Mouse (Mus musculus) right cerebral cortex, postnatal 4 days (tissue): ENCODE results near the gene Ppp1r1b.

Experiments used
- DNase-seq: peaks from one replicate; pipeline ENCODE4 v3.0.0-alpha.2; 2022

The Ppp1r1b gene

DNA sequence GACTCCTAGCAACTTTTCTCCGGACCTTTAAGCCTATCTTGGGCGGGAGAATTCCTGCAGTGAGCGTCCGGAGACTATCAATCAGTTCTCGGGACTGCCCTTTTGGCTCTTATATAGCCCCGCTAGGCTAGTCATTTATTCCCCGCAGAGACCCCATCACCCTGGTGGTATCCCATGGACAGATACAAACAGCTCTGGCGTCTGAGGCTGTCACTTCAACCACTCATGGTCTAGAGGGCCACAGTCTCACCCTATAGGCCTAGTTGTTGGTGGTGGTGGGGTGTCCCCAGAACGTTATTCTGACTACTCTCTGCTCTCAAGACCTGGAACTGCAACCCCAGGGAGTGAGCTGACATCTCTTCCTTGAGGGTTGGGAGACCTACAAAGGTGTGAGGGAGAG is 1.1 kb downstream of the Ppp1r1b start:
- DNase-seq = no peak

- DNase-seq = no peak
Measured at GRCm38 (mm10) chr11:98352272-98352990, 4.2 kb downstream of the Ppp1r1b start.

DNA sequence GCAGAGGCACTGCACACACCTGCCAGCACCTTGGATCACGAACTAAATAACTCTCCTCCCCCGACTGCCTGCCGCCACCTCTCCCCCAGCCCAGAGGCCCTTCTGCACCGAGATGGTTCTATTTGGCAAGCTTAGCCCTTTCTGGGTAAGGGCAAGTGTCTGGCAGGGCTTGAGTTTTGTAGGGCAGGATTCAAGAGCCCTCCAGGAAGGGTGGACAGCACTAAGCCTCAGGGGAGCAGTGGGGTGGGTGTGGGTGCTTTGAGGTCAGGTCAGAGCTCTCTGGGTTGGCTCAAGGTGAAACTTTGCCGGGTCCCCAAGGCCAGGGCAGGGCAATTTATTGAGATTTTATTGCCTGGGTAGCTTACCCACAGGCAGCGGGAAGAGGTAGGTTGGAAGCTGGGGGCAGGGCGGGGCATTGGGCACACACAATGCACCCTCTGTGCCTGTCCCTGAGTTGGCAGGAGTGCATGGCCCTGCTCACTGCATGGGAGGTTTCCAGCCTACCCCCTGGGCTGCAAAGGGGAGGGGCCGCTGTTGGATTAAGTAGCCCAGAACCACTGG is 5.5 kb downstream of the Ppp1r1b start:
- DNase-seq = no peak

DNA sequence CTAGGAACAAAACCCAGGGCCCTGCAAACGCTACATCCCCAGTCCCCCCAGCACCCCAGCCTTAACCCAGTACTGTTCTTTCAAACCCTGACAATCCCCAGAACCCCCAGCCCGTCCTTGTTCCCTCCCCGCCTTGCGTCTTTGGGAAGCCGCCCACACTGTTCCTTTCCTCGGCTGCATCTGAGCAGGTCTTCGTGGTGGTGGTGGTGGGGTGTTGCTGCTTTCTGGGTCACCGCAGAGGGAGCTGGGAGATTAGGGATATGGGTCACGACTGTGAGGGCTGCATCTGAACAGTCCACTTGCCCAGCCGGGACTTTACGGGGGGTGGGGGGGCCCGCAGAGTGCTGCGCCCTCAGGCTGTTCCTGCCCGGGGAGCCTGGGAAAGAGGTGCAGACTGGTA is 6.2 kb downstream of the Ppp1r1b start:
- DNase-seq = no peak

DNA sequence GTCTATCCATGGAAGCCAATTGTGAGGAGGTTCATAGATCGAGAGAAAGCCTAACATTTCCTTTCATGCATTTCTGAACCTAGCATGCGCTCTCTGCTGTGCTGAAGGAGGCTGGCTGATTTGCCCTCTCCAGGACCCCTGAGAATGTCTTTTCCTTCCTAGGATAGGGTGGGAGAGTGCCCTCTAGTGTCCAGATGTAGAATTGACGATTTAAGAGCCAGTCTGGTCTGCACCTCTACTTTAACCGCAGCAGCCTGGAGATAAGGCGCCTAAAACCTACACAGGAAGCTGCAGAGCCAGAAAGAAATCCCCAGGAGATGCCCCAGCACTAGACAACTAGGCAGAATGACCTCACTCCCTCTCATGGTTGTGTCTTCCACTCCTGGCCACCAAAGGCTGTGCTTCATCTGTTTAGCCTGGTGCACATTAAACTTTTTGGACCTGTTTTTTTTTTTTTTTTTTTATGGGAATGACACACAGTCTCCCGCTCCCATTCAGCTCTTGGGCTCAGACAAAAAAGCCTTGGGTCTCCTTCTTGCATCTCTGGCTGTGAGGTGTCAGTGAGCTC is 7.6 kb downstream of the Ppp1r1b start:
- DNase-seq = no peak

DNA sequence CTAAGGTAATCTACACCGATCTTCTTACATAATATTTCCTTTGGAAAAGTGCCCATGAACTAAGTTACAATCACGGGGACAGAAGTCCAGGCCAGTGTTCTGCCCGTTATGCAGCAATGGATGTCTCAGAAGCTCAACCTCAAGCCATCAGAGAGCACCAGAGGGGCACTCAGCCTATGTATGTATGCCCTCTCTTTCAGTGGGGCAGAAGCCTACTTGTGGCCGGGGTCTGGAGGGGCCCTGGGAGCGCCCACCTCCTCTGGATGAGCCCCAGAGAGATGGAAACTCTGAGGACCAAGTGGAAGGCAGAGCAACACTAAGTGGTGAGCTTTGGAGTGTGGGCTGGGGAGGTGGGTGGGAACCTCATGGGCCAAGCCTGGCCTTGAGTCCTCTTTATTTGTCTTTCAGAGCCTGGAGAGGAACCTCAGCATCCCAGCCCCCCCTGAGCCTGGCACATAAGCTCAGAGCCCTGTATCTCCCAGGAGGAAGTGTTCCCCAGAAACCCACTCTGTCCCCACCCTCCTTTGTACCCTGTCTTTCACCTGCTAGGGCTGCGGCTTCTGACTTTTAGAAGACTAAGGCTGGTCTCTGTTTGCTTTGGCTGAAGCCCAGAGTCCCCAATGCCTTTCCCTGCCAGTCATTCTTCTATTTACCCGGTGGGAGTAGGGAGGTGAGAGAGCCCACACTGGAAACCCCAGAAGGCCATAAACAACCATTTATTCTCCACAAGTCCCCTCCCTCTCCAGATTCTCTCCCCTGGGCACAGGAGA is 8.6 kb downstream of the Ppp1r1b start:
- DNase-seq = no peak

DNA sequence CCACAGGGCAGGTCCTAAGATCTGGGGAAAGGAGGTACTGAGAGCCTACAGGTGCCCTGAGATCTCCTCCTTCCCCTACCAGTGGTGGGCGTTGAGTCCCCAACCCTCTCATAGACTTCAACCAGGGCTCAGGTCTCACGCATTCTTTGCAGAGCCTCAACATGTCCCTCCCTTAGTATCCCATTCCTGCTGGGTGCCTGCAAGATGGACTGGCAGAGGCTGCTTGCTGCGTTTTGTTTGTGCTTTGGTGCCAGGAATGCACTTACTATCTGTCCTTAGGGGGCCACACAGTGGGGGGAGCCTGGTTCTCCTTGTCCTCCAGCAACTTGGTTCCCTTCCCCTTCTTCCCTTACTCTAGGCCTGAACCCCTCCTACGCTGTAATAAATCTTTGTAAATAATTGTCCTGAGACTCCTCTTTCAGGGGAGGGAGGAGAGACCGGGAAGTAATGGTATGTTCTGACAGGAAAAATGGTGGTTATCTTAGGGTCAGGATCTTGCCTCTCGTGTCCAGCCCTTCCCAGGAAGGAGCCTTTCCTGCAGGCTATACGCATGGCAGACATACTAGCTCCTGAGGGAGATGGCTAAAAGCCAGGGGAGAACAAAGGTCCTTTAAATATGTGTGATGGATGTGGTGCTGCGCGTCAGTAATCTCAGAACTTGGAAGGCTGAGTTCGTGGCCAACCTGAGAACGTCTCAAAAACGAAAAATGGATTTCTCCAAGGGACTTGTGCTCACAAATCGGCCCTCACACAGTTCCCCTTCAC is 9.4 kb downstream of the Ppp1r1b start:
- DNase-seq = no peak

- DNase-seq = peak; percentile 87
Measured at GRCm38 (mm10) chr11:98358161-98359083, 10.2 kb downstream of the Ppp1r1b start, which contains the start of gene Stard3. Stard3 (plus strand) TSS chr11:98358368.

GRCm38 (mm10) chr11:98360866-98361521 is 12.8 kb downstream of the Ppp1r1b start:
- no peak for DNase-seq

DNA sequence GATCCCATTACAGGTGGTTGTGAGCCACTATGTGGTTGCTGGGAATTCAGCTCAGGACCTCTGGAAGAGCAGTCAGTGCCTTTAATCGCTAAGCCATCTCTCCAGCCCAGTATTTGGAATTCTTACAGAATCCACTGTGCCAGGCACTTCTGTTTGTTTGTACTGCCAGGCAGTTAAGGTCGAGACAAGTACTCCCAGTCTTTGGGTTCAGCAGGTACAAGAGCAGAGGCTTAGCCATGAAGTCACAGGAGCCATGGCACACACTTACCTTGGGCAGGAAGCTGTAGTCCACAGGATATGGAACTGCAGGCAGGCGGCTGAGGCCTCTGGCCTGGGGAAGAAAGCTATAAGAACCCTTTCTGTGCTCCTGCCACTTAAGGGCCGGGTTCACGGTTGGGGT is 15.6 kb downstream of the Ppp1r1b start:
- DNase-seq = no peak

GRCm38 (mm10) chr11:98364410-98364809 is 16.2 kb downstream of the Ppp1r1b start:
- no peak for DNase-seq

DNA sequence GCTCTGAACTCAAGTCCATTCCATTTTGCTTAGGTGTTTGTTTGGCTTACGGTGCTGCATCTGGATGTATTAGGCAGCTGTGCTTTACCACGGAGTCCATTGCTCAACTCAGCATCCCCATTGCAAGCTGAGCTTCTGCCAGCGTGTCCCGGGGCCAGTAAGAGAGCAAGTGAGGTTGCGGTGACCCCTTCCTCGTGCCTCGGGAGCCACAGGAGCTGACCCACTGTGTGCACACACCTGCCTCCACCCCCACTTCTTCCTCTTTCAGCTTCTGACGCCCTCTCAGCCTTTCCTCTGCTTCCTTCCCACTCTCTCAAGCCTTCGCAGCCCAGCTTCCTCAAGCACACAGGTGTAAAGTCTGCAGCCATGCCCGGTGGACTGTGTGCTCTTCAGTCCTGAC is 18.1 kb downstream of the Ppp1r1b start:
- DNase-seq = no peak

DNA sequence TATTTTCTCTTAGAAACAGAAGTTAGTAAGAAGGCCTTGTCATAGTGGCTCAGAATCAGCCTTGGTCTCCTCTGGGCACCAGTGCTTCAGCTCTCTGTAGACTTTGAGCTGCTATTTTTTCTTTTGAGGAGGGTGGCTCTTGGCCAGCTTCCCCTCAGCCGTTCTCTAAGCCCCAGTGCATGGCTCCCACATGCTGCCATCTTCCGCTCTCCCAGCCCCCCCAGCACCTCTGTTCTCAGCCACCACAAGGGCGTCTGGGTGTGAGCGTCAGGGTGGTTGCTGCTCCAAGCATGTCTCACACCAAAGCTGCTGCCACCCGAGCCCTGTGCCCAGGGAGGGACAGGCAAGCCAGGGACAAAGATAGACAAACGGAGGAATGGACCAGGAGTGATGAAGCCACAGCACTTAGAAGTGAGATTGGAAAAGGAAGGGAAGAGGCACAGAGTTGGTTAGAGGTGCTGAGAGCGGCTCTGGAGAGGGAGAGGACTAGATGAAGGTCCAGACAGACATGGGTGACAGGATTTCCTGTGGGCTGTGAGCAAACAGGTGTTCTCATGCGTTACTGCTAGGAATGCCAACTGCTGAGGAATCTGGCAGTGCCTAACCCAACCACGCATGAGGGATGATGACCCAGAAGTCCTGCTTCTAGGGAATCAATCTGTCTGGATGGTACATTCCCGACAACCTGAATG is 19.1 kb downstream of the Ppp1r1b start:
- DNase-seq = no peak

DNA sequence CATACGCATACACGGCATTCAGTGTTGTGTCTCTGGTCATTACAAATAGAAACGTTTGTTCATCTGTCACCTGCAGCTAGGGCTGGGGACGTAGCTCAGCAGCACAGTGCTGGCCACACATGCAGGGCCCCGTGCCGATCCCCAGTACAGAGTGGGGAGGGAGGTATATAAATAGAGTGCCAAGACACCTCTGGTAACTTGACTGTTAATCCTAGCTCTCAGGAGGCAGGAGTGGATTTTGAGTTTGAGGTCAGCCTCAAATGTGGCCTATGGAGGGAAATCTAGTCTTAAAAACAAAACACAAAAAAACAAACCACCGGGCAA is 19.6 kb downstream of the Ppp1r1b start:
- DNase-seq = no peak

- no peak for DNase-seq
Measured at GRCm38 (mm10) chr11:98369337-98369736, 21.1 kb downstream of the Ppp1r1b start.

- no peak for DNase-seq
Measured at GRCm38 (mm10) chr11:98370588-98370987, 22.4 kb downstream of the Ppp1r1b start.

- DNase-seq = peak; percentile 48
Measured at GRCm38 (mm10) chr11:98371556-98372240, 23.5 kb downstream of the Ppp1r1b start.

- peak; percentile 65 for DNase-seq
Measured at GRCm38 (mm10) chr11:98372406-98372805, 24.2 kb downstream of the Ppp1r1b start.

- no peak for DNase-seq
Measured at GRCm38 (mm10) chr11:98373244-98373643, 25.0 kb downstream of the Ppp1r1b start.

GRCm38 (mm10) chr11:98374266-98374665 is 26.1 kb downstream of the Ppp1r1b start:
- no peak for DNase-seq
